Mouse (Mus musculus) hindbrain, embryonic 15.5 days (tissue): ENCODE data around the gene Wsb2. TPM values are rescaled to one million over a fixed set of nuclear protein-coding genes. Genes with fewer than 3 reads are reported as not detected.

Experiments used
- ATAC-seq: fragments of 200-750 bp; cut with Nextera tagmentation; 2 replicates; pipeline ENCODE4 v1.8.0; 2017; ENCODE audit warnings: low read depth, moderate number of reproducible peaks, moderate TSS enrichment; ENCODE audit not compliant: low FRiP score
- H3K27ac ChIP-seq: fragments of 300-500 bp; sonication (generic); replicated peaks from 2 replicates; pipeline ENCODE4 v1.5.1; 2015; ENCODE audit warnings: mild to moderate bottlenecking, inconsistent platforms
- H3K27me3 ChIP-seq: fragments of 300-500 bp; sonication (generic); 2 replicates; pipeline ENCODE4 v1.6.1; 2015; ENCODE audit warnings: control low read depth, inconsistent platforms
- H3K36me3 ChIP-seq: fragments of 300-500 bp; sonication (generic); 2 replicates; pipeline ENCODE4 v1.6.1; 2015; ENCODE audit warnings: control low read depth, inconsistent platforms
- H3K4me1 ChIP-seq: fragments of 300-500 bp; sonication (generic); replicated peaks from 2 replicates; pipeline ENCODE4 v1.6.1; 2015; ENCODE audit warnings: control low read depth, inconsistent platforms
- H3K4me2 ChIP-seq: fragments of 300-500 bp; sonication (generic); 2 replicates; pipeline ENCODE4 v1.6.1; 2015; ENCODE audit warnings: moderate library complexity, mild to moderate bottlenecking, inconsistent platforms
- H3K4me3 ChIP-seq: fragments of 300-500 bp; sonication (generic); 2 replicates; pipeline ENCODE4 v1.5.1; 2015; ENCODE audit warnings: mild to moderate bottlenecking, inconsistent platforms
- H3K9ac ChIP-seq: fragments of 300-500 bp; sonication (generic); 2 replicates; pipeline ENCODE4 v1.6.1; 2015; ENCODE audit warnings: inconsistent platforms
- H3K9me3 ChIP-seq: fragments of 300-500 bp; sonication (generic); 2 replicates; pipeline ENCODE4 v1.6.1; 2016; ENCODE audit warnings: control low read depth, inconsistent platforms
- WGBS: fragments of 180-500 bp; shearing (Covaris S2); methylation state at CpG from one replicate; pipeline ENCODE4 v1.1.7; 2015; 5-methylcytosine and 5-hydroxymethylcytosine counted together
- polyA plus RNA-seq: library from polyadenylated mRNA; unstranded; fragments of >200 nt; fragmentation: Nextera tagmentation; extraction: Ambion mirVana; gene quantifications from 2 replicates; pipeline ENCODE4 v1.2.1, GENCODE M21; 2015

The Wsb2 gene
- polyA plus RNA-seq: 288 and 310 TPM in 2 replicates

- ATAC-seq: peak; percentile 72
- WGBS: 2% methylated on average over 11 of the region's 54 CpGs
- no peaks in the 10 kb centered on the region for H3K36me3 ChIP-seq
- peaks cover 47% of the 10 kb centered on the region for H3K4me1 ChIP-seq
- H3K9me3 ChIP-seq: no peaks in the 10 kb centered on the region
- H3K4me3 ChIP-seq: peak within 1 kb of the TSS; percentile 97
- peak within 1 kb of the TSS; percentile 93 for H3K27ac ChIP-seq
- H3K9ac ChIP-seq: peak within 1 kb of the TSS; percentile 96
- H3K4me2 ChIP-seq: peak within 1 kb of the TSS; percentile 96
- H3K27me3 ChIP-seq: no peaks in the 10 kb centered on the region
Measured at GRCm38 (mm10) chr5:117357129-117357477, at the start of gene Wsb2. Wsb2 (plus strand) TSS chr5:117357304.

- Histone ChIP-seq H3K4me1 (0 out of 2 replicates have a peak, but pooled peaks cover 3% of the 10 kb centered on the region), H3K4me3 (no peak overlapping the region), H3K4me2 (no peak overlapping the region), H3K9me3 (no peaks in the 10 kb centered on the region), H3K36me3 (no peaks in the 10 kb centered on the region), H3K27ac (no peak overlapping the region), H3K27me3 (no peaks in the 10 kb centered on the region), H3K9ac (no peak overlapping the region)
- WGBS: 38% methylated on average over 11 of the region's 11 CpGs
- ATAC-seq: no peak
Measured at GRCm38 (mm10) chr5:117307699-117308098, 49.4 kb upstream of the Wsb2 start.

- peak overlapping the region; percentile 35 for H3K4me2 ChIP-seq
- peak overlapping the region; percentile 5; the same call in 1 of the 2 replicates for H3K4me3 ChIP-seq
- no peak overlapping the region for H3K9ac ChIP-seq
- no peak overlapping the region for H3K27ac ChIP-seq
- H3K36me3 ChIP-seq: no peaks in the 10 kb centered on the region
- peaks cover 14% of the 10 kb centered on the region; the same call in 1 of the 2 replicates for H3K27me3 ChIP-seq
- ATAC-seq: no peak
- H3K9me3 ChIP-seq: no peaks in the 10 kb centered on the region
- WGBS: 33% methylated on average over 14 of the region's 14 CpGs
- H3K4me1 ChIP-seq: peaks cover 7% of the 10 kb centered on the region
Measured at GRCm38 (mm10) chr5:117313420-117313819, 43.7 kb upstream of the Wsb2 start.

- Histone ChIP-seq H3K9ac (no peak overlapping the region), H3K27ac (no peak overlapping the region), H3K4me3 (0 out of 2 replicates have a peak overlapping the region, but pooled peaks have one; percentile 5), H3K9me3 (no peaks in the 10 kb centered on the region), H3K36me3 (no peaks in the 10 kb centered on the region), H3K4me2 (peak overlapping the region; percentile 35; the same call in 1 of the 2 replicates), H3K27me3 (peaks cover 14% of the 10 kb centered on the region; the same call in 1 of the 2 replicates), H3K4me1 (peaks cover 11% of the 10 kb centered on the region)
- no peak for ATAC-seq
- WGBS: 47% methylated on average over 10 of the region's 10 CpGs
Measured at GRCm38 (mm10) chr5:117313909-117314308, 43.2 kb upstream of the Wsb2 start.

GRCm38 (mm10) chr5:117314587-117315428, 42.3 kb upstream of the Wsb2 start:
- Histone ChIP-seq H3K4me1 (peaks cover 20% of the 10 kb centered on the region), H3K27me3 (peaks cover 14% of the 10 kb centered on the region; the same call in 1 of the 2 replicates), H3K36me3 (no peaks in the 10 kb centered on the region), H3K4me3 (no peak overlapping the region), H3K9me3 (no peaks in the 10 kb centered on the region), H3K4me2 (no peak overlapping the region), H3K9ac (no peak overlapping the region), H3K27ac (no peak overlapping the region)
- WGBS: 14% methylated on average over 9 of the region's 9 CpGs
- ATAC-seq: no peak

GRCm38 (mm10) chr5:117318741-117319629, 38.1 kb upstream of the Wsb2 start, which contains the start of gene Vsig10:
Vsig10 (plus strand) TSS chr5:117319083.
- ATAC-seq: peak; percentile 84
- Histone ChIP-seq H3K27ac (peak within 1 kb of the TSS; percentile 13; the same call in 1 of the 2 replicates), H3K27me3 (peaks cover 25% of the 10 kb centered on the region; the same call in 1 of the 2 replicates), H3K4me3 (peak within 1 kb of the TSS; percentile 62), H3K4me2 (peak within 1 kb of the TSS; percentile 100), H3K9ac (peak within 1 kb of the TSS; percentile 65), H3K9me3 (no peaks in the 10 kb centered on the region), H3K36me3 (no peaks in the 10 kb centered on the region), H3K4me1 (peaks cover 22% of the 10 kb centered on the region)
- WGBS: under 1% methylated on average over 75 of the region's 81 CpGs

- Histone ChIP-seq H3K9ac (no peak overlapping the region), H3K4me2 (no peak overlapping the region), H3K4me3 (no peak overlapping the region), H3K4me1 (peaks cover 12% of the 10 kb centered on the region), H3K27me3 (0 out of 2 replicates have a peak, but pooled peaks cover 11% of the 10 kb centered on the region), H3K9me3 (no peaks in the 10 kb centered on the region), H3K27ac (no peak overlapping the region), H3K36me3 (no peaks in the 10 kb centered on the region)
- 79% methylated on average over 9 of the region's 9 CpGs for whole genome bisulfite sequencing
- no peak for ATAC-seq
Measured at GRCm38 (mm10) chr5:117323751-117324150, 33.4 kb upstream of the Wsb2 start.

- no peak overlapping the region for H3K27ac ChIP-seq
- H3K27me3 ChIP-seq: no peaks in the 10 kb centered on the region
- no peak overlapping the region for H3K9ac ChIP-seq
- no peak overlapping the region for H3K4me2 ChIP-seq
- H3K9me3 ChIP-seq: no peaks in the 10 kb centered on the region
- no peaks in the 10 kb centered on the region for H3K4me1 ChIP-seq
- ATAC-seq: no peak
- H3K4me3 ChIP-seq: no peak overlapping the region
- WGBS: 76% methylated on average over 6 of the region's 6 CpGs
- no peaks in the 10 kb centered on the region for H3K36me3 ChIP-seq
Measured at GRCm38 (mm10) chr5:117326408-117326807, 30.7 kb upstream of the Wsb2 start.

- 91% methylated on average over 7 of the region's 7 CpGs for WGBS
- H3K4me1 ChIP-seq: no peaks in the 10 kb centered on the region
Measured at GRCm38 (mm10) chr5:117330457-117330856, 26.6 kb upstream of the Wsb2 start.

GRCm38 (mm10) chr5:117337999-117338398, 19.1 kb upstream of the Wsb2 start:
- Histone ChIP-seq H3K9me3 (no peaks in the 10 kb centered on the region), H3K4me1 (no peaks in the 10 kb centered on the region), H3K4me3 (no peak overlapping the region), H3K4me2 (no peak overlapping the region), H3K36me3 (no peaks in the 10 kb centered on the region), H3K9ac (no peak overlapping the region), H3K27me3 (no peaks in the 10 kb centered on the region), H3K27ac (no peak overlapping the region)
- WGBS: 88% methylated on average over 10 of the region's 10 CpGs
- no peak for ATAC-seq

More at GRCm38 (mm10) chr5:117330457-117330856, 26.6 kb upstream of the Wsb2 start:
- Histone ChIP-seq H3K27ac (no peak overlapping the region), H3K4me2 (no peak overlapping the region), H3K36me3 (no peaks in the 10 kb centered on the region), H3K27me3 (no peaks in the 10 kb centered on the region), H3K9me3 (no peaks in the 10 kb centered on the region), H3K9ac (no peak overlapping the region), H3K4me3 (no peak overlapping the region)
- ATAC-seq: no peak

GRCm38 (mm10) chr5:117338503-117338902, 18.6 kb upstream of the Wsb2 start:
- WGBS: 79% methylated on average over 8 of the region's 8 CpGs
- Histone ChIP-seq H3K9ac (no peak overlapping the region), H3K27me3 (no peaks in the 10 kb centered on the region), H3K9me3 (no peaks in the 10 kb centered on the region), H3K4me1 (no peaks in the 10 kb centered on the region), H3K4me2 (no peak overlapping the region), H3K27ac (no peak overlapping the region), H3K36me3 (no peaks in the 10 kb centered on the region), H3K4me3 (no peak overlapping the region)
- no peak for ATAC-seq
